Mouse (Mus musculus) heart, embryonic 15.5 days (tissue): ENCODE results near the gene Ldlr. TPM values are rescaled to one million over a fixed set of nuclear protein-coding genes. Genes with fewer than 3 reads are reported as not detected.
"Not testable (repeated sequence)": the region's sequence is repeated elsewhere in the genome, so short reads cannot be mapped to it uniquely, and the experiment has no call there.

Experiments
- ATAC-seq: fragments of 200-750 bp; cut with Nextera tagmentation; replicated peaks from 2 replicates; pipeline ENCODE4 v1.8.0; 2017; ENCODE audit warnings: low read depth, moderate TSS enrichment; ENCODE audit not compliant: insufficient number of reproducible peaks, insufficient read depth, low FRiP score
- H3K27ac ChIP-seq: fragments of 300-500 bp; sonication (generic); 2 replicates; pipeline ENCODE4 v1.5.1; 2015; ENCODE audit warnings: mild to moderate bottlenecking, inconsistent platforms
- H3K27me3 ChIP-seq: fragments of 300-500 bp; sonication (generic); 2 replicates; pipeline ENCODE4 v1.6.1; 2015; ENCODE audit warnings: inconsistent platforms
- H3K36me3 ChIP-seq: fragments of 300-500 bp; sonication (generic); 2 replicates; pipeline ENCODE4 v1.6.1; 2015; ENCODE audit warnings: mild to moderate bottlenecking, inconsistent platforms
- H3K4me1 ChIP-seq: fragments of 300-500 bp; sonication (generic); replicated peaks from 2 replicates; pipeline ENCODE4 v1.6.1; 2015; ENCODE audit warnings: inconsistent platforms
- H3K4me2 ChIP-seq: fragments of 300-500 bp; sonication (generic); 2 replicates; pipeline ENCODE4 v1.6.1; 2015; ENCODE audit warnings: inconsistent platforms, mild to moderate bottlenecking, moderate library complexity
- H3K4me3 ChIP-seq: fragments of 300-500 bp; sonication (generic); 2 replicates; pipeline ENCODE4 v1.5.1; 2015; ENCODE audit warnings: mild to moderate bottlenecking, inconsistent platforms
- H3K9ac ChIP-seq: fragments of 300-500 bp; sonication (generic); 2 replicates; pipeline ENCODE4 v1.6.1; 2015; ENCODE audit warnings: mild to moderate bottlenecking, inconsistent platforms
- H3K9me3 ChIP-seq: fragments of 300-500 bp; sonication (generic); replicated peaks from 2 replicates; pipeline ENCODE4 v1.6.1; 2016; ENCODE audit warnings: inconsistent platforms
- WGBS: fragments of 180-500 bp; shearing (Covaris S2); methylation state at CpG from one replicate; pipeline ENCODE4 v1.1.7; 2015; ENCODE audit warnings: mixed read lengths; 5-methylcytosine and 5-hydroxymethylcytosine counted together
- polyA plus RNA-seq: library from polyadenylated mRNA; unstranded; fragments of >200 nt; fragmentation: Nextera tagmentation; extraction: Ambion mirVana; gene quantifications from 2 replicates; pipeline ENCODE4 v1.2.1, GENCODE M21; 2015

The Ldlr gene
- polyA plus RNA-seq, 1 experiment from 2014 or later: 12.9 TPM

- WGBS: 75% methylated on average over 6 of the region's 6 CpGs
- Histone ChIP-seq H3K27ac (no peak overlapping the region), H3K9me3 (no peaks in the 10 kb centered on the region), H3K4me2 (no peak overlapping the region), H3K4me1 (peaks cover 2% of the 10 kb centered on the region; the same call in 1 of the 2 replicates), H3K27me3 (no peaks in the 10 kb centered on the region), H3K9ac (no peak overlapping the region), H3K36me3 (peaks cover 64% of the 10 kb centered on the region), H3K4me3 (no peak overlapping the region)
- no peak for ATAC-seq
These were observed 26.2 kb upstream of the Ldlr start for GRCm38 (mm10) chr9:21697121-21697520.

DNA sequence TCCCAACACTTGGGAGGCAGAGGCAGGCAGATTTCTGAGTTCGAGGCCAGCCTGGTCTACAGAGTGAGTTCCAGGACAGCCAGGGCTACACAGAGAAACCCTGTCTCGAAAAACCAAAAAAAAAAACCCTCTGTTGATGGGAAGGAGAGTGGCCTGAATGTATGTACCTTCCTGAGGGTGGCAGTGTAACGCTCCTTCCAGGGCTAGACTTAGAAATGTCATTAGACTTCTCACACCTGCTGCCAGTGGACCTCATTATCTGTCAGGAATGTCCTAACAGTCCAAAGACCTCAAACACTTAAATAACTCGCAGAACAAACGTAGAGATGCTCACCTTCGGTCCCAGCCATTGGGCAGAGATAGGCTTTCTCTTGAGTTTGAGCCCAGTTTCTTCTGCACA, 24.0 kb upstream of the Ldlr start:
- not testable (repeated sequence) for ATAC-seq, H3K9me3 ChIP-seq, H3K27me3 ChIP-seq, H3K4me1 ChIP-seq, H3K27ac ChIP-seq, H3K9ac ChIP-seq, H3K4me3 ChIP-seq, H3K4me2 ChIP-seq
- whole genome bisulfite sequencing: 72% methylated on average over 6 of the region's 6 CpGs
- H3K36me3 ChIP-seq: peaks cover 67% of the 10 kb centered on the region

GRCm38 (mm10) chr9:21701091-21701490, 22.2 kb upstream of the Ldlr start:
- H3K9me3 ChIP-seq: no peaks in the 10 kb centered on the region
- peaks cover 69% of the 10 kb centered on the region for H3K36me3 ChIP-seq
- H3K9ac ChIP-seq: no peak overlapping the region
- 92% methylated on average over 14 of the region's 14 CpGs for WGBS
- 0 out of 2 replicates have a peak, but pooled peaks cover 2% of the 10 kb centered on the region for H3K4me1 ChIP-seq
- H3K27ac ChIP-seq: no peak overlapping the region
- no peak overlapping the region for H3K4me2 ChIP-seq
- ATAC-seq: no peak
- H3K4me3 ChIP-seq: no peak overlapping the region
- H3K27me3 ChIP-seq: no peaks in the 10 kb centered on the region

DNA sequence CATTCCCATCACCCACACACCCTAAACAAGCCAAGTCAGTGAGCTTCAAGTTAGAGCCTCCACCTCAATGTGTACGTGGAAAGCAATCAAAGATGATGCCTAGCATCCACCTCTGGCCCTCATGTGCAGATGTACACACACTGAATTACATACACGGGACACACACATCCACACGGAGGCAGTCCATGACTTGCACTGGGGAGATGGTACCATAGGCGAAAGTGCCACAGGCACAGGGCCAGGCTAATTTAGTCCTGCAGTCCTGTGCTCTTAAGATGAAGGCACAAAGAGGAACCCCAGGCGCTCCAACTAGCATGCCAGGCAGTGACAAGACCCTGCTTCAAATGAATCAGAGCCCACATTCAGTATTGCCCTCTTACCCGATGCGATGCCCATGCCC, 19.8 kb upstream of the Ldlr start:
- H3K4me2 ChIP-seq: no peak overlapping the region
- WGBS: 87% methylated on average over 7 of the region's 7 CpGs
- H3K27me3 ChIP-seq: no peaks in the 10 kb centered on the region
- no peak overlapping the region for H3K9ac ChIP-seq
- no peak for ATAC-seq
- H3K36me3 ChIP-seq: peaks cover 77% of the 10 kb centered on the region
- H3K4me1 ChIP-seq: 0 out of 2 replicates have a peak, but pooled peaks cover 2% of the 10 kb centered on the region
- H3K27ac ChIP-seq: no peak overlapping the region
- H3K9me3 ChIP-seq: no peaks in the 10 kb centered on the region
- H3K4me3 ChIP-seq: no peak overlapping the region

DNA sequence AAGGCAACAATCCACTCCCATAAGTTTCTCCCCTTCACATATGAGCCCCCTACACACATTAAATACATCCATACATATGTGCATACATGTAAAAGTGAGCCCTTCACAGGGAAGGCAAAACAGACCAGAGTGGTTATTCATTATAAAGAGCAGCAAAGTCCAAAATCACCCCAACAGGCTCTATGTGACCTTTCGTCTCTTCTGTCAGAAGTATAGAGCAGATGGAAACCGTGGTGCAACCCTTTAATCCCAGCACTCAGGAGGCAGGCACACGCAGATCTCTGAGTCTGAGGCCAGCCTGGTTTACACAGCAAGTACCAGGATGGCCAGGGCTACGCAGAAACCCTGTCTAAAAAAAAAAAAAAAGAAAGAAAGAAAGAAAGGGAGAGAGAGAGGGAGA, 17.2 kb upstream of the Ldlr start:
- Histone ChIP-seq H3K27ac (no peak overlapping the region), H3K36me3 (peaks cover 54% of the 10 kb centered on the region), H3K9me3 (no peaks in the 10 kb centered on the region), H3K4me3 (no peak overlapping the region), H3K4me2 (no peak overlapping the region), H3K4me1 (no peaks in the 10 kb centered on the region), H3K9ac (no peak overlapping the region), H3K27me3 (no peaks in the 10 kb centered on the region)
- 81% methylated on average over 4 of the region's 4 CpGs for WGBS
- no peak for ATAC-seq

DNA sequence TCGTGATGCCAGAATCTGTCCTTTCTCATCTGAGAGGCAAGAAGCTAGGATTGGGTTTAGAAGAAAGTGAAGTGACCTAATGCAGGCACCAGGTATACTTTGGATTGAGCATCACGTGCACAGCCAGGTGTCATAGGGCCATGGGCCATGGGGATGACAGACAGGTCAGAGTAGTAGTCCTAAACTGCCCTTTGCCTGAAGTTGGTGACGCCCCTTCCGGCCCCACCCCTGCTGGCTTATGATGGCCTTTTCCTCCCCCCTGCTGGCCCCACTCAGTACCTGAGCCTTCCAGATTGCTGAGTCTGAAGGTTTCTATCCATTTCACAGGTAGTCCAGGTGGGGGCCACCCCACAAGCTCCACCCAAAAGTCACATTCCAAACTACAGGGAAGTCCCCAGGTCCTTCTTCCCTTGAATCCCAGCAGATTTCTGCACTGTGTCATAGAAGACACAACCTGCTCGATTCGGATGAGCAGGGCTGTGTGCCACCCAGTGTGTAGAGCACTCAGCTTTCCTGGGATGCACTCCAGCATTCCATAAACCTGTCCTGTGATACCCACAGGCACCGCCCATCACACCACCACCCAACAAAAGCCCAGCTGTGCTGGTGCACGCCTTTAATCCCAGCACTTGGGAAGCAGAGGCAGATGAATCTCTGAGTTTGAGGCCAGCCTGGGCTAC, 16.6 kb upstream of the Ldlr start:
- 88% methylated on average over 8 of the region's 8 CpGs for WGBS
- H3K4me3 ChIP-seq: no peak overlapping the region
- no peak for ATAC-seq

DNA sequence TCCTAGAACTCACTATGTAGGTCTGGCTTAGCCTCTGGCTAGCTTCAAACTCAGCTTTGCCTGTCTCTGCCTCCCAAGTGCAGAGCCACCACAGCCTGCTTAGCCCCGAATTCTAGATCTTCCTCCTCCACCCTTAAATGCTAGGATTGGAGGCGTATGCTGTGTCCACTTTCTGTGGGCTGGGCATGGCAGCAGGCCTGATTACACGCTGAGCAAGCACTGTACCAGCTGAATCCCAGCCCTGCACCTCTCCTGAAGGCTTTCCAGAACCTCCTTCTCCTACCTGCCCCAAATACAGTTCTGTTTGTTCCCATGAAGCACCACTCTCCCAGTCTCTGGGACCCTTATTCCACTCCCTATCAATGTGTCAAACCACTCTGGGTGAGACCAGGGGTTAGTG, 13.9 kb upstream of the Ldlr start:
- Histone ChIP-seq H3K36me3 (peaks cover 23% of the 10 kb centered on the region), H3K4me2 (no peak overlapping the region)
- 99% methylated on average over 3 of the region's 3 CpGs for WGBS

More for the DNA sequence above, 16.6 kb upstream of the Ldlr start:
- no peak overlapping the region for H3K4me2 ChIP-seq
- no peaks in the 10 kb centered on the region for H3K4me1 ChIP-seq
- no peak overlapping the region for H3K9ac ChIP-seq
- H3K36me3 ChIP-seq: peaks cover 48% of the 10 kb centered on the region
- no peak overlapping the region for H3K27ac ChIP-seq
- H3K9me3 ChIP-seq: no peaks in the 10 kb centered on the region
- H3K27me3 ChIP-seq: no peaks in the 10 kb centered on the region

GRCm38 (mm10) chr9:21715298-21715697, 8.0 kb upstream of the Ldlr start:
- H3K4me1 ChIP-seq: peaks cover 8% of the 10 kb centered on the region
- H3K4me2 ChIP-seq: no peak overlapping the region
- H3K27me3 ChIP-seq: no peaks in the 10 kb centered on the region
- no peaks in the 10 kb centered on the region for H3K36me3 ChIP-seq
- no peak overlapping the region for H3K9ac ChIP-seq
- no peaks in the 10 kb centered on the region for H3K9me3 ChIP-seq
- peak; percentile 85 for ATAC-seq
- no peak overlapping the region for H3K4me3 ChIP-seq
- 30% methylated on average over 4 of the region's 4 CpGs for WGBS
- H3K27ac ChIP-seq: peak overlapping the region; percentile 45

More for the DNA sequence above, 13.9 kb upstream of the Ldlr start:
- H3K27ac ChIP-seq: no peak overlapping the region
- no peak overlapping the region for H3K4me3 ChIP-seq
- no peaks in the 10 kb centered on the region for H3K27me3 ChIP-seq
- no peaks in the 10 kb centered on the region for H3K9me3 ChIP-seq
- H3K9ac ChIP-seq: no peak overlapping the region
- ATAC-seq: no peak
- H3K4me1 ChIP-seq: no peaks in the 10 kb centered on the region

GRCm38 (mm10) chr9:21717015-21717414, 6.3 kb upstream of the Ldlr start:
- Histone ChIP-seq H3K27ac (no peak overlapping the region), H3K9ac (no peak overlapping the region), H3K9me3 (no peaks in the 10 kb centered on the region), H3K27me3 (no peaks in the 10 kb centered on the region), H3K4me2 (no peak overlapping the region), H3K4me1 (peaks cover 17% of the 10 kb centered on the region), H3K4me3 (no peak overlapping the region), H3K36me3 (no peaks in the 10 kb centered on the region)
- WGBS: 74% methylated on average over 2 of the region's 2 CpGs
- ATAC-seq: no peak

DNA sequence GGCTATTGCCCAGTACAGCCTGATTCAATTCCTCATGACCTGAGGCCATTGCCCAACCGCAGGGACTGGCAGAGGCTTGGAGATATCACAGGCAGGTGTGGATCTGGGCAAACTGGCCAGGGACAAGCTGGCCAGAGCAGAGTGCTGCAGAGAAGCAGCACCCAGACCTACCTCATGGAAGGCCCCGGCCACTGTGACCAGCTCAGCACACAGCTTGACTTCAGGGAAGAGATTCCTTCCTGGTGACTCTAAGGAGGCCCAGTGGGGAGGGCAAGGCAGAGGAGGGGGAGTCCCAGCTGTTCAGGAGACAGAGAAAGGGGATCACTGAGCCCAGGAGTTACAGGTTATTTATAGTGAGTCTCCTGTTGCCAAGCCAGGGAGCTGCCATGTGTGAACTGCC, 2.2 kb upstream of the Ldlr start:
- WGBS: 35% methylated on average over 2 of the region's 2 CpGs
- Histone ChIP-seq H3K4me3 (no peak overlapping the region), H3K9me3 (no peaks in the 10 kb centered on the region), H3K27ac (peak overlapping the region; percentile 70), H3K36me3 (no peaks in the 10 kb centered on the region), H3K4me1 (peaks cover 28% of the 10 kb centered on the region), H3K9ac (no peak overlapping the region), H3K4me2 (no peak overlapping the region), H3K27me3 (no peaks in the 10 kb centered on the region)
- no peak for ATAC-seq

- H3K27me3 ChIP-seq: no peaks in the 10 kb centered on the region
- peak overlapping the region; percentile 89 for H3K4me3 ChIP-seq
- WGBS: under 1% methylated on average over 18 of the region's 18 CpGs
- H3K4me1 ChIP-seq: peaks cover 36% of the 10 kb centered on the region
- H3K9ac ChIP-seq: peak overlapping the region; percentile 75
- peak overlapping the region; percentile 96 for H3K27ac ChIP-seq
- ATAC-seq: peak; percentile 94
- no peaks in the 10 kb centered on the region for H3K9me3 ChIP-seq
- H3K4me2 ChIP-seq: peak overlapping the region; percentile 92
- H3K36me3 ChIP-seq: no peaks in the 10 kb centered on the region
These were observed 859 bp downstream of the Ldlr start for GRCm38 (mm10) chr9:21724147-21724536.
